Mouse (Mus musculus) embryonic facial prominence, embryonic 14.5 days (tissue): ENCODE results near the gene Rock2. TPM values are rescaled to one million over a fixed set of nuclear protein-coding genes. Genes with fewer than 3 reads are reported as not detected.
A peak's percentile ranks its signal among the peaks of the same experiment; 100 is the strongest.
"Not testable (repeated sequence)": the region's sequence is repeated elsewhere in the genome, so short reads cannot be mapped to it uniquely, and the experiment has no call there.

Experiments
- ATAC-seq: fragments of 200-750 bp; cut with Nextera tagmentation; 2 replicates; pipeline ENCODE4 v1.8.0; 2017; ENCODE audit warnings: low read depth, moderate number of reproducible peaks, moderate TSS enrichment
- DNase-seq: peaks from one replicate; pipeline ENCODE4 v3.0.0-alpha.2; 2015; ENCODE audit warnings: low spot score
- H3K27ac ChIP-seq: fragments of 300-500 bp; sonication (generic); replicated peaks from 2 replicates; pipeline ENCODE4 v1.5.1; 2014; ENCODE audit warnings: low read depth, mild to moderate bottlenecking, low read length, moderate library complexity
- H3K27me3 ChIP-seq: fragments of 300-500 bp; sonication (generic); replicated peaks from 2 replicates; pipeline ENCODE4 v1.6.1; 2014; ENCODE audit warnings: low read length; ENCODE audit not compliant: control insufficient read depth, insufficient read depth
- H3K36me3 ChIP-seq: fragments of 300-500 bp; sonication (generic); 2 replicates; pipeline ENCODE4 v1.6.1; 2014; ENCODE audit warnings: low read length, mixed read lengths; ENCODE audit not compliant: control insufficient read depth, insufficient read depth
- H3K4me1 ChIP-seq: fragments of 300-500 bp; sonication (generic); 2 replicates; pipeline ENCODE4 v1.6.1; 2014; ENCODE audit warnings: antibody characterized with exemption, low read length; ENCODE audit not compliant: control insufficient read depth, insufficient read depth
- H3K4me2 ChIP-seq: fragments of 300-500 bp; sonication (generic); 2 replicates; pipeline ENCODE4 v1.6.1; 2014; ENCODE audit warnings: low read depth, mild to moderate bottlenecking, low read length, moderate library complexity, mixed read lengths
- H3K4me3 ChIP-seq: fragments of 300-500 bp; sonication (generic); 2 replicates; pipeline ENCODE4 v1.5.1; 2014; ENCODE audit warnings: low read depth, mild to moderate bottlenecking, low read length
- H3K9ac ChIP-seq: fragments of 300-500 bp; sonication (generic); 2 replicates; pipeline ENCODE4 v1.6.1; 2014; ENCODE audit warnings: low read depth, mild to moderate bottlenecking, low read length, moderate library complexity, mixed read lengths
- H3K9me3 ChIP-seq: fragments of 300-500 bp; sonication (generic); 2 replicates; pipeline ENCODE4 v1.6.1; 2016; ENCODE audit warnings: low read length; ENCODE audit not compliant: control insufficient read depth
- WGBS: fragments of 180-500 bp; shearing (Covaris S2); extraction: QIAGEN DNeasy Blood & Tissue Kit; methylation state at CpG from one replicate; pipeline ENCODE4 v1.1.7; 2014; 5-methylcytosine and 5-hydroxymethylcytosine counted together
- polyA plus RNA-seq: library from polyadenylated mRNA; unstranded; fragments of >200 nt; fragmentation: Nextera tagmentation; extraction: Ambion mirVana; gene quantifications from 2 replicates; pipeline ENCODE4 v1.2.1, GENCODE M21; 2014

Gene Rock2
- polyA plus RNA-seq, 1 experiment from 2014 or later = 23.5 TPM

GRCm38 (mm10) chr12:17001211-17001610 is 106.5 kb downstream of the Rock2 start:
- DNase-seq (no peak), ATAC-seq (no peak)
- Histone ChIP-seq H3K27ac (no peak overlapping the region), H3K36me3 (no peaks in the 10 kb centered on the region), H3K9ac (no peak overlapping the region), H3K4me1 (peaks cover 8% of the 10 kb centered on the region), H3K4me2 (no peak overlapping the region), H3K4me3 (no peak overlapping the region), H3K9me3 (no peaks in the 10 kb centered on the region), H3K27me3 (peaks cover 5% of the 10 kb centered on the region; the same call in 1 of the 2 replicates)
- 40% methylated on average over 4 of the region's 4 CpGs for WGBS

- Histone ChIP-seq H3K9me3 (no peaks in the 10 kb centered on the region), H3K27ac (no peak overlapping the region), H3K36me3 (no peaks in the 10 kb centered on the region), H3K4me2 (no peak overlapping the region), H3K27me3 (no peaks in the 10 kb centered on the region), H3K4me3 (no peak overlapping the region), H3K4me1 (no peaks in the 10 kb centered on the region), H3K9ac (no peak overlapping the region)
- ATAC-seq (no peak), DNase-seq (no peak)
- WGBS = 96% methylated on average over 6 of the region's 6 CpGs
Observed at GRCm38 (mm10) chr12:17009466-17009865, 114.8 kb downstream of the Rock2 start.

GRCm38 (mm10) chr12:17011100-17011870 is 116.6 kb downstream of the Rock2 start, which contains the start of gene 2410004P03Rik:
Gene 2410004P03Rik, minus strand, starts transcription at chr12:17011727.
- peak; percentile 80 for ATAC-seq
- Histone ChIP-seq H3K4me2 (peak within 1 kb of the TSS; percentile 59), H3K27ac (no peak within 1 kb of the TSS), H3K4me3 (peak within 1 kb of the TSS; percentile 39), H3K9ac (peak within 1 kb of the TSS; percentile 48), H3K9me3 (0 out of 2 replicates have a peak, but pooled peaks cover 3% of the 10 kb centered on the region), H3K27me3 (no peaks in the 10 kb centered on the region), H3K4me1 (no peaks in the 10 kb centered on the region), H3K36me3 (no peaks in the 10 kb centered on the region)
- WGBS = 5% methylated on average over 29 of the region's 29 CpGs
- peak; percentile 81 for DNase-seq

GRCm38 (mm10) chr12:17012067-17012899 is 117.6 kb downstream of the Rock2 start:
- no peak for DNase-seq
- no peak overlapping the region for H3K27ac ChIP-seq
- H3K4me1 ChIP-seq = no peaks in the 10 kb centered on the region
- no peak for ATAC-seq
- WGBS = 69% methylated on average over 2 of the region's 2 CpGs
- H3K36me3 ChIP-seq = no peaks in the 10 kb centered on the region
- no peaks in the 10 kb centered on the region for H3K27me3 ChIP-seq
- no peak overlapping the region for H3K9ac ChIP-seq
- no peak overlapping the region for H3K4me2 ChIP-seq
- 0 out of 2 replicates have a peak, but pooled peaks cover 3% of the 10 kb centered on the region for H3K9me3 ChIP-seq
- no peak overlapping the region for H3K4me3 ChIP-seq

- Histone ChIP-seq H3K4me3 (no peak overlapping the region), H3K9me3 (0 out of 2 replicates have a peak, but pooled peaks cover 3% of the 10 kb centered on the region), H3K4me1 (no peaks in the 10 kb centered on the region), H3K36me3 (no peaks in the 10 kb centered on the region), H3K4me2 (no peak overlapping the region), H3K9ac (no peak overlapping the region), H3K27me3 (no peaks in the 10 kb centered on the region), H3K27ac (no peak overlapping the region)
- WGBS = 53% methylated on average over 2 of the region's 2 CpGs
- DNase-seq = peak; percentile 75
- 0 out of 2 replicates have a peak, but pooled peaks have one; percentile 7 for ATAC-seq
Observed at GRCm38 (mm10) chr12:17015711-17016110, 121.0 kb downstream of the Rock2 start.

GRCm38 (mm10) chr12:17018468-17018867 is 123.8 kb downstream of the Rock2 start:
- Histone ChIP-seq H3K27ac (no peak overlapping the region), H3K4me3 (no peak overlapping the region), H3K4me2 (no peak overlapping the region), H3K27me3 (no peaks in the 10 kb centered on the region), H3K4me1 (no peaks in the 10 kb centered on the region), H3K9me3 (0 out of 2 replicates have a peak, but pooled peaks cover 3% of the 10 kb centered on the region), H3K9ac (no peak overlapping the region), H3K36me3 (no peaks in the 10 kb centered on the region)
- ATAC-seq (no peak), DNase-seq (peak; percentile 24)
- 38% methylated on average over 4 of the region's 4 CpGs for whole genome bisulfite sequencing

- 74% methylated on average over 3 of the region's 4 CpGs for WGBS
- H3K9ac ChIP-seq, H3K27me3 ChIP-seq, H3K9me3 ChIP-seq, H3K36me3 ChIP-seq, H3K4me3 ChIP-seq, DNase-seq, H3K4me2 ChIP-seq, H3K27ac ChIP-seq, ATAC-seq, H3K4me1 ChIP-seq: not testable (repeated sequence)
Observed at GRCm38 (mm10) chr12:17021125-17021524, 126.4 kb downstream of the Rock2 start.

GRCm38 (mm10) chr12:17022145-17022544 is 127.5 kb downstream of the Rock2 start:
- Histone ChIP-seq H3K9ac (no peak overlapping the region), H3K4me3 (no peak overlapping the region), H3K4me1 (no peaks in the 10 kb centered on the region), H3K27me3 (no peaks in the 10 kb centered on the region), H3K9me3 (no peaks in the 10 kb centered on the region), H3K4me2 (no peak overlapping the region), H3K27ac (no peak overlapping the region), H3K36me3 (no peaks in the 10 kb centered on the region)
- WGBS = 72% methylated on average over 4 of the region's 4 CpGs
- no peak for DNase-seq
- no peak for ATAC-seq
